Mouse (Mus musculus): ENCODE measurements at regions not wholly inside any gene's neighbourhood (a gene's known extent, or its start where the extent isn't known, plus 50 kb on each side); places are given as distances from the start of the nearest gene placed in this dataset.
"Not testable (repeated sequence)": the region's sequence is repeated elsewhere in the genome, so short reads cannot be mapped to it uniquely, and the experiment has no call there.

GRCm38 (mm10) chrX:17818325-17818724 lies 246.2 kb upstream of the Fundc1 start:
- DNase-seq (ENCODE audit: extremely low spot score, low spot score), result no peak

GRCm38 (mm10) chrX:17817651-17818050 lies 245.5 kb upstream of the Fundc1 start:
- DNase-seq (ENCODE audit: extremely low spot score, low spot score), result no peak

- DNase-seq (ENCODE audit: extremely low spot score, low spot score), result not testable (repeated sequence)
Measured at GRCm38 (mm10) chrX:17788048-17788447, 215.9 kb upstream of the Fundc1 start.

GRCm38 (mm10) chrX:17775886-17776285 lies 203.8 kb upstream of the Fundc1 start:
- DNase-seq (ENCODE audit: extremely low spot score, low spot score), result no peak

GRCm38 (mm10) chrX:17752823-17753222 lies 180.7 kb upstream of the Fundc1 start:
- DNase-seq (ENCODE audit: extremely low spot score, low spot score), result no peak

- no peak for DNase-seq (ENCODE audit: extremely low spot score, low spot score)
Measured at GRCm38 (mm10) chrX:17751466-17751865, 179.3 kb upstream of the Fundc1 start.

- DNase-seq (ENCODE audit: extremely low spot score, low spot score), result no peak
Measured at GRCm38 (mm10) chrX:17730233-17730632, 158.1 kb upstream of the Fundc1 start.

- DNase-seq (ENCODE audit: extremely low spot score, low spot score), result no peak
Measured at GRCm38 (mm10) chrX:17725780-17726220, 153.7 kb upstream of the Fundc1 start.

GRCm38 (mm10) chrX:17724990-17725779 lies 153.1 kb upstream of the Fundc1 start:
- DNase-seq (ENCODE audit: extremely low spot score, low spot score), result peak; percentile 14

- no peak for DNase-seq (ENCODE audit: extremely low spot score, low spot score)
Measured at GRCm38 (mm10) chrX:17724398-17724797, 152.3 kb upstream of the Fundc1 start.

- DNase-seq (ENCODE audit: extremely low spot score, low spot score), result not testable (repeated sequence)
Measured at GRCm38 (mm10) chrX:17721866-17722625, 149.9 kb upstream of the Fundc1 start.

- no peak for DNase-seq (ENCODE audit: extremely low spot score, low spot score)
Measured at GRCm38 (mm10) chrX:17714534-17714933, 142.4 kb upstream of the Fundc1 start.

- no peak for DNase-seq (ENCODE audit: extremely low spot score, low spot score)
Measured at GRCm38 (mm10) chrX:17712919-17713318, 140.8 kb upstream of the Fundc1 start.

GRCm38 (mm10) chrX:17712475-17712874 lies 140.3 kb upstream of the Fundc1 start:
- no peak for DNase-seq (ENCODE audit: extremely low spot score, low spot score)

All from neural tube, embryonic 10.5 days (tissue).